Mouse (Mus musculus): ENCODE results near the gene Kazald1.
"Not testable (repeated sequence)": the region's sequence is repeated elsewhere in the genome, so short reads cannot be mapped to it uniquely, and the experiment has no call there.

The Kazald1 gene

DNA sequence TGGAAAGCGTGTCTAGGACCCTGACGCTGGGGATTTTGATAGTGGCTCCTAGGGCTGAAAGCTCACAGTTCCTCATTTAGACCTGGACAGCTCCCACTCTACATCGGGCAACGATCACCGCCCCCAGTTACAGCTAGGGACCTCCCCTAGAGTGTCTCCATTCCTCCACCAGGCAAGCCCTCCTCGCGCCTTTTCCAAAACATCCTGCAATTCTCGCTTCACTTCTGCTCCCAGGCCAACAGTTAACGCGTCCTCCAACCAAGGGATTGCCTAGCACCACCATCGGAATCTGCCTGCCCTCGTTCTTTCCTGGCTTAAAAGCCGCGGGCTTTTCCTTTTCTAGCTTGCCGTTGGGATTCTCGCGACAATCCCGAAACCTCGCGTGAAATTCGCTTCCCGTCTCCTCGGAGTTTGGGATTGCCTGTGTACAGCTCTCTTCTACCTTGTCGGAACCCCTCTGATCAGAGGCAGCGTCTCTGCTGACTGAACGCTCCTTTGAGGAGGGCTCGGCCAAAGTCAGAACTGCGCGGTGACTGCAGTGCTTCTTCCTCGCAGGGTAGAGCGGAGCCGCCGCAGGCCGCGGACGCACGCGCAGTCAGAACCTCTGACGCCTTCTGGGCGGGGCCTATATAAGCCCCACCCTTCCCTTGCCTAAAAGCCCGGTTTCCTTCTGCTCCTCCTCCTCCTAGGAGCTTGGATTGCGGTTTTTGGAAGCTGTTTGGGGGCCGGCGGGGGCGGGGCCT is at the start of gene Kazald1:
Gene Kazald1 (plus strand): TSS at position 662 of the 743 bp plus-strand sequence.
- DNase-seq (ENCODE audit: low spot score in 2 of 2), result peak; percentile 84 to 90

DNA sequence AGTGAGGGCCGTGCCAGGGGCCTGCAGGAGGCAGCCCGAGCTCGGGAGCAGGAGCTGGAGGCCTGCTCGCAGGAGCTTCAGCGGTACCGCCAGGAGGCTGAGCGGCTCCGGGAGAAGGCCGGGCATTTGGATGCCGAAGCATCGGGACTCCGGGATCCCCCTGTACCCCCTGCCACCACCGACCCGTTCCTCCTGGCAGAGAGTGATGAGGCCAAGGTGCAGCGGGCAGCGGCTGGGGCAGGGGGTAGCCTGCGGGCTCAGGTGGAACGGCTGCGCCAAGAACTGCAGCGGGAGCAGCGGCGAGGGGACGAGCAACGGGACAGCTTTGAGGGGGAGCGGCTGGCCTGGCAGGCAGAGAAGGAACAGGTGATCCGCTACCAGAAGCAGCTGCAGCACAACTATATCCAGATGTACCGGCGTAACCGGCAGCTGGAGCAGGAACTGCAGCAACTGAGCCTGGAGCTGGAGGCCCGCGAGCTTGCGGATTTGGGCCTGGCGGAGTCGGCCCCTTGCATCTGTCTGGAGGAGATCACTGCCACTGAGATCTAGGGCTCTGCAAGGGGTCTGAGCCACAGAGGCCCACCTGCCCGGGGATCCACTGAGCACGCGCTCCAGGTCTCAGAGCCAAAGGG is 49.0 kb upstream of the Kazald1 start:
- DNase-seq (ENCODE audit: low spot score in 2 of 2), result no peak

DNA sequence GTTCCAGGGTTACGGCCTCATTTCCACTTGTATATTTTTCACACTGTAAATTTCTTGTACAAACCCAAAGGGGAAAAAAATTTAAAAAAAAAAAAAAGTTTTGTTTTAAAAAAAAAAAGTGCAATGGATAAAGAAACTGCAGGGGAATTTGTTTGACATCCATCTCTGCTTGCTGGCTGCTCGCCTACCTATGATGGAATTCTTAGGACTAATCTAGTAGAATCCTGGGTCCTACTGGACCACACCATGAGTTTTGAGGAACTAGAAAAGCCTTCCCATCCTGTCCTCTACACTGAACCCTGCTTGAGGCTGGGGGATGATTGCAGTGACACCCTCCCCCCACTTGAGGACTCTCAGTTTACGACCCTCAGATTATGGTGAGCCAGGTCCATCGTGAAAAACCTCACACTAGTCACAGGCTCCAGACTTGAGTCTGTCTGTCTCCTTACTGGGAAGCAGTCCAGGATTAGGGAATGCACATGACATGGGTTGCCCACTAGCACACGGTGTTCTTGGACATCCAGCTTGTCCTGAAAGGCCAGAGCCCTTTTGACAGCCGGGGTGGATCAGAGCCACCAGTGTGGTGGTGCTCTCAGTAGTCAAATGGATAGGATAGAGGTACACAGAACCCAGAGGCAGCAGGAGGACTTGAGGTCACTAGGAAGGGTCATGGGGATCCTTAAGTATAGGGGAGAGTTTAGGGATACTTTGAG is 47.9 kb upstream of the Kazald1 start:
- DNase-seq (ENCODE audit: low spot score in 2 of 2), result no peak

DNA sequence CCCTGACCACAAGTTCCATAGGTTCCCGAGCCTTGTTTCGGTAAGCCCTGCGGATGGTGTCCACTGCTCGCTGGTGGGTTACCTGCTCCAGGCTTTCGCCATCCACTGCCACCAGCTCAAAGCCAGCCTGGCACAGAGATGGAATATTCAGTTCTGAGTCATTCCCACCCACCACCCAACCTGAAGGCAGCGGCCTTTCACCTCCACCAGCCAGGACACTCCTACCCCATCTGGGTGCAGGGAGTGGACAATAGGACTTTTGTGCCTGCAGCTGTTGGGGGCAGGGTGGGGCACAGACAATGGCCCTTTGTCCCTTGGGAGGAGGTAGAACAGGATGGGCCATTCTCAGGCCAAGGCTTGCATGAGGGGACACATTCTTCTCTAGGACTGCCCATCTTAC is 47.2 kb upstream of the Kazald1 start:
- no peak for DNase-seq (ENCODE audit: low spot score in 2 of 2)

DNA sequence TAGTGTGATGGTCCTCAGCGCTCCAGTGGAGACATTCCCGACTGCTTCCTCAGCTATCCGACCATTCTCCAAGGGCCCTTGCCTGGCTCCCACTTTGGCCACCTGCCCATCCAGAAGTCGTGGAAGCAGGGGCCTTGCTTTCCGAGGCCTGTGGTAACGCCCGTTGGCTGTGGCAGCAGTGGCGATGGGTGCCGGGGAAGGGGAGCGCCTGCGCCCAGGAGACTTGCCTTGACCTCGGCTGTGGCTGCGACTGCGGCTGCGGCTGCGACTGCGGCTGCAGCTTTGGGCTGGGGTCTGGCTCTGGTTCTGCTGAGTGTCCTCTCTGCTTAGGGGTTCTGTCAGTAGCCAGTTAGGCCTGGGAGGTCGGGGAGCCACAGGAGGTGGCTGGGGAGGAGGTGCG is 46.3 kb upstream of the Kazald1 start:
- DNase-seq (ENCODE audit: low spot score in 2 of 2), result no peak

DNA sequence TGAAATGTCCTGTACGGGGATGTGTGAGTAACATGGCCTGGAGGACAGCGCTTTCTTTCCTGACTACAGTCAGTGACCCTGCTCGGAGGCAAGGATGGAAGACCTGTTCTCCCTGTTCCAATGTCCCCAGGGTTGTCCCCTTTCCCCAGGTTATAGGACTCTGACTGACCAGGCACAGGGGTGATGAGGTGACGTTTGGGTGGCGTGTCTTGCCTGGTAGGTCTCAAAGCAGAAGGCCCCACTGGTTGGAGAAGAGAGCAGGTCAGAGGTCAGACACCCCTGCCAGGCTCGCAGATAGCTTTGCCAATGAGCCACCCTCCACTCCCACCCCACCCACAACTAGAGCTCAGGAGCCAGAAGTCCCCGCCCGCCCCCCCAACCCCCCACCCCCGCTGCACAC is 45.5 kb upstream of the Kazald1 start:
- DNase-seq (ENCODE audit: low spot score in 2 of 2), result no peak

DNA sequence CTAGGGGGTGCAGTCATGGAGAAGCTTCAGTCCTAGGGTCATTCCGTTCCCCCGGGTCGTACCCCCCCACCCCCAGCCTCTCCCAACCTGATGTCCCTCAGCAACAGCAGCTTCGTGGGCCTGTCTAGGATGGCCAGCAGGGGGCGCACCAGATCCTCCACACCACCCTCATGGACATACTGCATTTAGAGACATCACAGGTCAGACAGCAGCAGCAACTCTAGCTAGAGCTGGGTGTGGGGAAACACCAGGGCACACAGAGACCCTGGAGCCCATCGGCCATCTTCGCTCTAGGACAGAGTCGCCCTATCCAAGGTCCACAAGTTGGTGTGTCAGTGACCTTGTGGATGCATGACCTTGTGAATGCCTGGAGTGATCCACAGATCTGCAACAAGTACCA is 44.9 kb upstream of the Kazald1 start:
- DNase-seq (ENCODE audit: low spot score in 2 of 2), result peak in 1 of 2 experiments; percentile 62

DNA sequence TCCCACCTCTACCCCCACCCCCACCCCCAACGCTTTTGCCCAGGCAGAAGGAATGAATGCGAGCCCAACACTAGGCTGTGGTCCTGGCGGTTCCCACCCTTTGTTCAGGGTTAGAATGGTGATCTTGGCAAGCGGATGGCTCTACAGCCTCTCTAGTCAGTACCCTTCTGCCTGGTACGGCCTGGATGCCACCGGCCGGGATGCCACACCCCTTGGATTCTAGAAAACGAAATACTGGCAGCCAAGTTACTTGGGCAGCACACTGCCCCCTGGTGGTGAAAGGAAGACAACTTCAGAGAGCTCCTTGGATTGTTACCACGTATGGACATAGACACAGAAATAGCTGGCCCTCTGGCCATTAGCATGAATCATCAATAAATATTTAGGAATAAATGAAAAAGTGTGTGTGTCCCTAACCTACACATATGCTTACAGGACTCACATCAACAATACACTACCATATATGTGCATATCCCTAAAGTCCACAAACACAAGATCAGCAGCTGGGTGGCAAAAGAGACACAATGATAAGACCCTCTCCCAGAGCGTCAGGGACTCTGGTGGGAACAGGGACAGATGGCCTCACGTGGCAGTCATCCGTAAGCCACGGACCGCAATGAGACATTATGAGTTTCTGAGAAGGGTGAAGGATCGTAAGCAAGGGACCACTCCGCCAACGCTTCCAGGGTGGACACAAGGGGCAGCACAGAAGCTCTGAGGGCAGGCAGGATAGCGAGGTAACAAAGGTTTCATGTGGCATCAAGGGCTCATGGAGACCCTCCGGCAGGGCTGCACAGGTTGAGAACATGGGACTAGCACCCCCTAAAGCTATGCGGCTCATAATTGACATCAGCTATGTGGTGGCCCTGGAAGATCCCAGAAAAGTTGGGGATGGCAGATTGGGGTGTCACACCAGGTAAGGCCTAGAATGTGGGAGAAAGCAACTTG is 44.0 kb upstream of the Kazald1 start:
- peak in 1 of 2 experiments; percentile 71 for DNase-seq (ENCODE audit: low spot score in 2 of 2)

DNA sequence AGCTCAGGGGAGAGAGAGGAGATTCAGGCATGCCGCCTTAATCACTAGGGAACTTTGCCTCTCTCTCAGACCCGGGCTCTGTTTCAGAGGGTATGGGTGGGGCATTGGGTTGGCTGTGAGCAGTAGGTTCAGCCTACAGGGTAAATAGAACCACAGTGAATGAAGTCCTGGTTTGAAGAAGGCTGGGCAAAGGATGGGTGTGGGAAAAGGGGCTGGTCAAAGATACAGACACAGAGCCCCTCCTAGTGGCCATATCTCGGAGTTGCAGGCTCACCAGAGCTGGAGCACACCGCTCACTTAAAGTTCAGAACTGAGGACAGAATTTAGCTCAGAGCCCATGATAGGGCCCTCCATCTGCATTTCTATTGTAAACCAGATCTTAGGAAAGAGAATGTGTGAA is 43.3 kb upstream of the Kazald1 start:
- peak in 1 of 2 experiments; percentile 76 for DNase-seq (ENCODE audit: low spot score in 2 of 2)

DNA sequence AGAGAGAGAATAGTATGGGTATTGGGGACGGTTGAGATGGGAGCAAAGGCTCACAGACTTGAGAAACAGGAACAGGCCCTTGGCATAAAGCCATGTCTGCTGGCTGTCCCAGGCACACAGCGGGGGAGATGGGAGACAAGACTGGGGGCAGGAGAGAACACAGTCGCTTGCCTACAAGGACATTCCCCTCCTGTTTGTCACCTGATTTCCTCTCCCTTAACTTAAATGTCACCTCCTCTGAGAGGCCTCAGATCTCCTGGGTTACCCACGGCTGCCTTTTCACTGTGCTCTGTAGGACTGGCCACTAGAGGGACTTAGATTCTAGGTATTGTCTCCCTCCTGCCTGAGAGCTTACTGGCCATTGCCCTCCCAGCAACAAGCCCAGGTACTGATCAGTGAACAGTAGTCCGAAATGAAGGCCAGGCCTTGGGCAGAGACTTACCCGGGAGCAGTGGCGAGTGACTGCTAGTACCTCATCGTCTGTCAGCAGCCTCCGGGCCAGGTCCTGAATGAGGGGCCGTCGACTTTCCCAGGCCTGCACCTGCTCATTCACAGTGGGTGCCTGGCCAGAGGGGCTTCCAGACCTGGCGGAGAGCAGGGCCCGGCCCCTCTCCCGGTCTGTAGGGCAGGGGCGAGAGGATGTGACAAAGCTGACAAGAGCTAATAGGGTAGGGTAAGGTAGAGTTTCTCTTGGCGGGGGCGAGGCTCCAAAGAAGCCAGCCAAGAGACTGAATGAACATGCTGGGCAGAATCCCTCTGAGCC is 42.3 kb upstream of the Kazald1 start:
- no peak for DNase-seq (ENCODE audit: low spot score in 2 of 2)

DNA sequence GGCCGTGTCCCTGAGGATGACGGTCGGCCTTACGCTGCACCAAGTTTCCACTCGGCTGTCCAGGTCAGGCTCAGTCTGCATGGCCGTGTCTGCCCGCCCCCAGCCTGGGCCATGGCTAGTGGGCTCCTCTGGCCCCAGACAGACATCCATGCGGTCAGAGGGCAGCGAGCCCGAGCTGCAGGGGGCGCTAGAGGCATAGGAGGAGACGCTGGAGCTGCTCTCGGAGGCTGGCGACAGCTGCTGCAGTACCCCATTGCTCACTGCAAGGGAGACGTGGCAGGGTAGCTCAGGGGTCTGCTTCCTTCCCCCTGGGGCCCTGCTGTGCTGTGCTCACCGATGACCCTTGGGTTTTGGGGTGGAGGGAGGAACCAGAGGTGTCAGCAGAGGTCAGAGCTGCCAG is 38.2 kb upstream of the Kazald1 start:
- DNase-seq (ENCODE audit: low spot score in 2 of 2), result peak in 1 of 2 experiments; percentile 67

DNA sequence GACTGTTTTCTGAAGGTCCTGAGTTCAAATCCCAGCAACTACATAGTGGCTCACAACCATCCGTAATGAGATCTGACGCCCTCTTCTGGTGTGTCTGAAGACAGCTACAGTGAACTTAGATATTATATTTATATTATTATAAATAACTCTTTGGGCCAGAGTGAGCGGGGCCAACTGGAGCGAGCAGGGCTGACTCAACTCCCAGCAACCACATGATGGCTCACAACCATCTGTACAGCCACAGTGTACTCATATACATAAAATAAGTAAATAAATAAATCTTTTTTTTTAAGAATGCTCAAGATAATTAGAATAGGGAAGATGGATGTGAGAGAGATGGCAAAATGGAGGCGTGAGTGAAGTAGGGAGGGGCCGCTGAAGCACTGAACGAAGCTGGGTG is 36.8 kb upstream of the Kazald1 start:
- not testable (repeated sequence) for DNase-seq (ENCODE audit: low spot score in 2 of 2)

DNA sequence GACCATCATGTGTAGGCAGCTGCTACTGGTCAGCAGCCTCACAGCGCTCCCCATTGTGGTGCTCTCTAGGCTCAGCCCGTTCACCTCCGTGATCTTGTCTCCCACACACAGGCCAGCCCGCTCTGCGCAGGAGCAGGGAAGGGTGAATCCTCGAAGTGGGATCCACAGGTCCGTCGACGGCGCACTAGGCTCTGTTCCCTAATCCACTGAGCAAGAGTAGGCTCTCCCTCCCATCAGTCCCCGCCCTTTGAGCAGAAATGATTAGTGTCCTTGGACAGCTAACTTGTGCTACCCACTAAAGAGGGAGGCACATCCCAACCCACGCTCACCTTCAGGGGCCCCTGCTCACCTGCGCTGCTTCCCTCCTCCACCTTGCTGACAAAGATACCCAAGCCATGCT is 34.8 kb upstream of the Kazald1 start:
- DNase-seq (ENCODE audit: low spot score in 2 of 2), result no peak

DNA sequence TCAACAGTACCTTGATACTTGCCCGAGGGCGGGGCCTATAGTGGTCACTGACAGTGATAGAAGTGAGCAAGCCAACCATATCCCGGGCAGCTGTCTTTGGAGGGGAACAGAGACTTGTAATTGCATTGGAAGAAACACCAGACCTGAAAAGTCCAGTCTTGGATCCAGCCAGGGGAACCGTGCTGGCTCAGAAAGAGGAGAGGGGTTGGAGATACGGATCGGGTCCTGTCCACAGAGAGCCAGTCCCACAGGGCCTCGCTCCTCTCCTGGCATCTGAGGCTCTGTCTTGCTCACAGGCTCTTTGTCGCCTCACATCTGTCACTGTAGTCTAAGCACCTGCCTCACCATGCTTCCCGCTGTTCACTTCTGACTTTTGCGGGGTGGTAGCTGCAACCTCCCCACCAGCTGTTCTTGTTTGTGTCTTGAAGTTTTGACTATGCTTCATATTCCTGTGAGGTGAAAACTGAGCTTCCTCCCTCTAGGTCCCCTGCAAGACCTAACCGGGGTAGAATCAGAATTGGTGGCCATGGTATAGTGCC is 30.6 kb upstream of the Kazald1 start:
- DNase-seq (ENCODE audit: low spot score in 2 of 2), result no peak

DNA sequence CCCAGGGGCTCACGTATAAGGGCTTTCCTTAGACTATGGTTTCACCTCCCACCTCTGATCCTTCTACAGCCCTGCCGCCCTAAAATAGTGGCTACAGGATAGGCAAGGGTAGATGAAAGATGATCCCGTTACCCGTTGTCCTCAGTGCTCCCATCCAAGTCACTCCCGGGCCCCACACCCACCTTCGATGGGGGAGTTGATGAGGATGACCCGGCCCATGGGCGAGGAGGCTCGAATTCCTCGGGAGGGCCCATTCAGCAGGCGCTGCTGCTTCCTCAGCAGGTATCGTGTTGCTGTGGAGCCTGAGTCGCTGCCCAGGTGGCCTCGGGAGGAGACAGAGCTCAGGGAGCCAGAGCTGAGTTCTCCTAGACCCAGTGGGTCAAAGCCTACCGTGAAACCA is 29.8 kb upstream of the Kazald1 start:
- DNase-seq (ENCODE audit: low spot score in 2 of 2), result no peak

DNA sequence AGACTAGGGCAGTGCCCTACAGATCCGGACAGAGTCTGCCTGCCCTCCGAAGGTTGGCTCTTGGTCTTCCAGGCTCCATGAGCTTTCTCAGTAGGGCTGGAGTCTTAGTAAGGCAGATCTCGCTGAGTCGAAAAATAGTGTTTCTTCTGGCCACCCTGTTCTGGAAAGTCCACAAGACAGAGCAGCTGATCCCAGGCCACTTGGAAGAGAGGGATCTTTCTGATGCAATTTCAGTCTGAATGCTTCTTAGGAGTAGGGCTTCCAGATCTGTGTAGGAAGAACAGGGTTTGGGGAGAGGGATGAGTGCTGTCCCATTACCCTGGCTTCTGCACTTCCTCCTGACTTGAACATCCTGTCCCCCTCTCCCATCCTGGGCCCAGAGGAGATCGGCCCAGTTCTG is 29.4 kb upstream of the Kazald1 start, which contains the start of gene Pdzd7:
Gene Pdzd7 (minus strand): TSS at position 67 of the 400 bp plus-strand sequence.
- DNase-seq (ENCODE audit: low spot score in 2 of 2), result no peak

DNA sequence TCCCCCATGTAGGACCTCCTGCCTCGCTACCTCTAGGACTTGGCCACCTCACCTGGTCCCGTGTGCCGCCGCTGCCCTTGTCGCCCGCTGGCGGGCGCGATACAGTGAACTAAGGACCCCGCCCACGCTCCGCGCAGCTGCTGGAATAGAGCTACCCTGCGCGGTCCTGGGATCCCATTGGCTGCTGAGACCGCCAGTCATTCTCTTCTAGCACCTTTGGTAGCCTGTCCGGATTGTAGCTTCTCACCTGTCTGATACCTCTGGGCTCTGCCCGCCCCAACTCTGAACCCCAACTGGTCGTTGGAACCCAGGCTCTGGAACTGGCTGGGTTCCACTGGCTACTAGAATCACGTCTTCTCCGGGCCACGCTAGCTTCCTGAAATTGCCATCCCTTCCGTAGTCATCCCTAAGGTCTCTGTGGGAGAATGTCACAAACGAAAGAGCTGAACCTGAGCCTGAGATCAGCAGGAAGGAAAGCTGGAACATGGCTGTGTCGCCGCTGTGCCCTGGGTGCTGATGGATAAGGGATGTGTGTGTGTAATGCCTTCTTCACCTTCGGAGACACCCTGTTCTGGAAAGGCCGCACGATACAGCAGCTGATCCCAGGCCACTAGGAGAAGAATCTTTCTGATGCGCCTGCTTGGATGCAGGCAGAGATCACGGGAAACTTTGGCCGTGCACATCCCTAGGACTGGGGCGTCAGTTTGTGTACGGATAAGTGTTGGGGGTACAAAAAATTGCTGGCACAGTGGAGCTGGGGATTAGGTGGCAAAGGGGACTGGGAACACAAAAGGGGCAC is 28.3 kb upstream of the Kazald1 start:
- peak; percentile 69 to 70 for DNase-seq (ENCODE audit: low spot score in 2 of 2)

DNA sequence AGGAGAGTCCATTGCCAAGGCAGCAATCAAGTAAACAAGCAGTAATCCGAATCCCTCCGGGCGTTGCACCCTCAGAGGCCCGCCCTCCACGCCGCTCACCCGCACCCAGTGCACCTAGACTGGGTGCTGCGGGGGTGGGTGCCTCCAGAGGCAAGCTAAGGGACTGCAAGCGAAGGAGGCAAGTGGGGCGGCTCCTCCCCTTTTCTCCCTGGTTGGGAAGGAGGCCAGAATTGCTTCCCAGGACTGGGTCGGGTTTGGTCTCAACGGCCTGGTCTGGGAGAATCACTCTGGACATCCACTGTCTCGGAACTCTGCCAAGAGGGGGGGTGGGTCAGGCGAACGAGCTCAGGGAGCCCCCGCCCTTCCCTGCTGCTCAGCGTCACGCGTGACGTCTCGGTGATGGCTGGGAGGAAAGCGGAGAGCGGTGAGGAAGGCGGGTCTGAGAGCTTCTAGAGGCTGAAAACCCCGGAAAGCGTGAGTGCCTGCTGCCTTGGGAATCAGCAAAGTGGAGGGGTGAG is 27.6 kb upstream of the Kazald1 start, which contains the start of gene Sfxn3:
Gene Sfxn3 (plus strand): TSS at position 87 of the 518 bp plus-strand sequence.
- peak; percentile 73 to 77 for DNase-seq (ENCODE audit: low spot score in 2 of 2)

DNA sequence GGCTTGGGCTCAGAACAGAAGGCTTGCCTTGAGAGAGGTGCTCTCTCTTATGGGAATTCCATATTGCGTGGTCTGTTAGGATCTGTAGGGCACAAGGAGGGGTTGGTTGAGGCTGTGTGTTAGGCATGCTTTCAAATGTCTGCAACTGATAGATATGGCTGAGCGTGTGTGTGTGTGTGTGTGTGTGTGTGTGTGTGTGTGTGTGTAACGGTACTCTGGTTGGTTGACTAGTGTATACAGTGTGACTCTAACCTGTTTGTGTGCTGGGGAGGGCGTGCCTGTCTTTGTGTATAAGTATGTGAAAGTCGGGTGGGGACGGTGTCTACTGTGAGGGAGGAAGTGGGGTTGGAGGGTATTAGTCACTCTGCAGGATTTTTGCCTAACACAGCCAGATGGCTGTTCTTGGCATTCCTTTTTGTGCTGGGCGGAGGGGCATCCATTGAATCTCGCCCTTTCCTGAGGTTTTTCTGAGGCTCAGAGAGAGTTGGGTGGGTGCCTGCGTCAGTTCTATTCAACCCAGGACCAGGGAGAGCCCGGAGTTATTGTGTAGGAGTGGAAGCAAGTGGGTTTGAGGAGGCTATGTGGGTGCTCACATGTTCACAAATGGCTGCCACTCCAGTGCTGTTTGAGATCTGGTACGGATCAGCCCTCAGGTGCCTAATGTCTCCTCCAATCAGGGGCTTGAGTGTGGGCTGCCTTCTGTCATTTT is 27.0 kb upstream of the Kazald1 start:
- DNase-seq (ENCODE audit: low spot score in 2 of 2), result peak; percentile 34 to 48

All from thymus, postnatal 10 days (tissue).